Mouse (Mus musculus) granulocyte monocyte progenitor cell, adult 5-6 weeks (primary cell): Measurements from ENCODE around the gene Ccdc57. TPM values are rescaled to one million over a fixed set of nuclear protein-coding genes. Genes with fewer than 3 reads are reported as not detected.
"Not testable (repeated sequence)": the region's sequence is repeated elsewhere in the genome, so short reads cannot be mapped to it uniquely, and the experiment has no call there.

Experiments
- ATAC-seq: replicated peaks from 2 replicates; pipeline ENCODE4 v1.8.0; 2016; ENCODE audit warnings: mild to moderate bottlenecking, moderate TSS enrichment, inconsistent platforms; ENCODE audit not compliant: poor library complexity, severe bottlenecking
- total RNA-seq, 2 experiments: library from RNA; stranded (forward) in 1 of 2; stranded (reverse) in 1 of 2; fragments of 200-712, 200-1000 nt in 1 of 2; fragments of >200 nt in 1 of 2; fragmentation: Nextera tagmentation in 1 of 2; gene quantifications; 2 replicates each; pipeline ENCODE4 v1.2.3; 2014 to 2017

Gene Ccdc57
- total RNA-seq, 2 experiments from 2014 or later = 4.6 to 6.9 TPM

- peak; percentile 94 for ATAC-seq
Measured at GRCm38 (mm10) chr11:120905430-120905873, 27.2 kb downstream of the Ccdc57 start.

- no peak for ATAC-seq
Measured at GRCm38 (mm10) chr11:120904561-120904960, 28.1 kb downstream of the Ccdc57 start.

GRCm38 (mm10) chr11:120903159-120903850, 29.4 kb downstream of the Ccdc57 start:
- ATAC-seq = no peak

- ATAC-seq = no peak
Measured at GRCm38 (mm10) chr11:120902487-120903142, 30.1 kb downstream of the Ccdc57 start.

- no peak for ATAC-seq
Measured at GRCm38 (mm10) chr11:120901729-120902486, 30.8 kb downstream of the Ccdc57 start.

- no peak for ATAC-seq
Measured at GRCm38 (mm10) chr11:120900276-120901244, 32.1 kb downstream of the Ccdc57 start.

GRCm38 (mm10) chr11:120898114-120898548, 34.5 kb downstream of the Ccdc57 start:
- peak; percentile 85 for ATAC-seq

GRCm38 (mm10) chr11:120895441-120895840, 37.2 kb downstream of the Ccdc57 start:
- no peak for ATAC-seq

GRCm38 (mm10) chr11:120894397-120894796, 38.3 kb downstream of the Ccdc57 start:
- ATAC-seq = no peak

GRCm38 (mm10) chr11:120889216-120889615, 43.5 kb downstream of the Ccdc57 start:
- ATAC-seq = no peak; the same call in 1 of the 2 replicates

- ATAC-seq = no peak
Measured at GRCm38 (mm10) chr11:120888718-120889117, 44.0 kb downstream of the Ccdc57 start.

GRCm38 (mm10) chr11:120887502-120887901, 45.2 kb downstream of the Ccdc57 start:
- ATAC-seq = no peak

GRCm38 (mm10) chr11:120886462-120886861, 46.2 kb downstream of the Ccdc57 start:
- no peak for ATAC-seq

- no peak for ATAC-seq
Measured at GRCm38 (mm10) chr11:120883601-120884000, 49.1 kb downstream of the Ccdc57 start.

GRCm38 (mm10) chr11:120882931-120883330, 49.7 kb downstream of the Ccdc57 start:
- no peak for ATAC-seq

GRCm38 (mm10) chr11:120873206-120873605, 59.5 kb downstream of the Ccdc57 start:
- ATAC-seq = no peak

GRCm38 (mm10) chr11:120871521-120871920, 61.2 kb downstream of the Ccdc57 start:
- ATAC-seq = no peak

- no peak for ATAC-seq
Measured at GRCm38 (mm10) chr11:120865816-120866215, 66.9 kb downstream of the Ccdc57 start.

- no peak for ATAC-seq
Measured at GRCm38 (mm10) chr11:120862819-120863218, 69.9 kb downstream of the Ccdc57 start.

- ATAC-seq = not testable (repeated sequence)
Measured at GRCm38 (mm10) chr11:120855938-120856337, 76.7 kb downstream of the Ccdc57 start.
